ENCODE assay signal across 10 mouse cellular contexts in genomic region chr10:126717961-126718360, GRCm38 (mm10).
DNase-seq lines count a peak whose midpoint lies in the region; ATAC-seq and TF ChIP-seq lines count a peak whose summit lies in the region.
"Had no signal": no experiment of that assay in that cellular context is flagged by ENCODE, and none has a peak within 500 bp of the region (broad histone marks: within the 10 kb centered on the region; RNA-seq: fewer than 3 reads in every experiment).

No protein-coding gene starts in this region.

- H3K4me1 ChIP-seq in intestine, embryonic 14.5 days (replicated peaks; ENCODE audit: control insufficient read depth, insufficient read depth, low read length) = no peaks in the 10 kb centered on the region
- no peaks in the 10 kb centered on the region for H3K4me1 ChIP-seq in intestine, postnatal 0 days (replicated peaks; ENCODE audit: control insufficient read depth, insufficient read depth, low read length)
- no peaks in the 10 kb centered on the region for H3K4me1 ChIP-seq in midbrain, postnatal 0 days (ENCODE audit: insufficient read depth, low read length)
- no peaks in the 10 kb centered on the region for H3K4me1 ChIP-seq in midbrain, embryonic 13.5 days (replicated peaks)
- no peaks in the 10 kb centered on the region for H3K4me1 ChIP-seq in hindbrain, embryonic 14.5 days (replicated peaks; ENCODE audit: control insufficient read depth, insufficient read depth, low read length)
- H3K4me1 ChIP-seq in liver, embryonic 12.5 days = no peaks in the 10 kb centered on the region
- H3K4me1 ChIP-seq: liver, embryonic 15.5 days had no signal

- TF ChIP-seq CTCF in intestine, postnatal 0 days (IDR thresholded peaks at IDR 0.05; ENCODE audit: low read depth) = no peak
- no peak for TF ChIP-seq CTCF in midbrain, postnatal 0 days (IDR thresholded peaks at IDR 0.05)
- TF ChIP-seq CTCF in brain, embryonic 14.5 days (IDR thresholded peaks at IDR 0.05; ENCODE audit: borderline replicate concordance, extremely low read depth, insufficient read depth, insufficient read length) = no peak

- WGBS in intestine, embryonic 14.5 days = 57% methylated on average over 2 of the region's 2 CpGs
- WGBS in intestine, postnatal 0 days = 61% methylated on average over 2 of the region's 2 CpGs
- WGBS in midbrain, postnatal 0 days = 53% methylated on average over 2 of the region's 2 CpGs
- WGBS in midbrain, embryonic 13.5 days = 74% methylated on average over 2 of the region's 2 CpGs
- 59% methylated on average over 2 of the region's 2 CpGs for whole genome bisulfite sequencing in hindbrain, embryonic 14.5 days
- WGBS in liver, embryonic 12.5 days (ENCODE audit: insufficient replicate concordance) = 53% methylated on average over 2 of the region's 2 CpGs

- no peak overlapping the region for H3K4me3 ChIP-seq in intestine, embryonic 14.5 days (ENCODE audit: low read depth, low read length)
- H3K4me3 ChIP-seq in intestine, postnatal 0 days (ENCODE audit: low read depth, low read length) = no peak overlapping the region
- H3K4me3 ChIP-seq in midbrain, postnatal 0 days (ENCODE audit: low read depth, low read length) = no peak overlapping the region
- H3K4me3 ChIP-seq in midbrain, embryonic 13.5 days (replicated peaks) = no peak overlapping the region
- no peak overlapping the region for H3K4me3 ChIP-seq in hindbrain, embryonic 14.5 days (replicated peaks; ENCODE audit: low read length)
- no peak overlapping the region for H3K4me3 ChIP-seq in liver, embryonic 12.5 days
- H3K4me3 ChIP-seq: liver, embryonic 15.5 days had no signal

- no peak for ATAC-seq in intestine, embryonic 14.5 days (replicated peaks; ENCODE audit: low FRiP score, low TSS enrichment, low read depth)
- ATAC-seq in intestine, postnatal 0 days = no peak
- no peak for ATAC-seq in midbrain, postnatal 0 days (ENCODE audit: low FRiP score)
- no peak for ATAC-seq in midbrain, embryonic 13.5 days
- no peak for ATAC-seq in hindbrain, embryonic 14.5 days (ENCODE audit: low FRiP score)
- no peak for ATAC-seq in liver, embryonic 12.5 days
- ATAC-seq: inflammation-experienced regulatory T-cells, adult 6 months had no signal

- H3K9ac ChIP-seq in intestine, embryonic 14.5 days (ENCODE audit: low read length) = no peak overlapping the region
- no peak overlapping the region for H3K9ac ChIP-seq in intestine, postnatal 0 days (ENCODE audit: low read depth, low read length)
- no peak overlapping the region for H3K9ac ChIP-seq in midbrain, postnatal 0 days (replicated peaks; ENCODE audit: low read length, poor library complexity, severe bottlenecking)
- no peak overlapping the region for H3K9ac ChIP-seq in midbrain, embryonic 13.5 days (replicated peaks)
- H3K9ac ChIP-seq in hindbrain, embryonic 14.5 days = no peak overlapping the region
- H3K9ac ChIP-seq in liver, embryonic 12.5 days = no peak overlapping the region
- H3K9ac ChIP-seq: liver, embryonic 15.5 days had no signal

- H3K27me3 ChIP-seq in intestine, embryonic 14.5 days (replicated peaks; ENCODE audit: control insufficient read depth, insufficient read depth, low read length) = no peaks in the 10 kb centered on the region
- no peaks in the 10 kb centered on the region for H3K27me3 ChIP-seq in intestine, postnatal 0 days (replicated peaks; ENCODE audit: control insufficient read depth, insufficient read depth, low read length)
- no peaks in the 10 kb centered on the region for H3K27me3 ChIP-seq in midbrain, postnatal 0 days (ENCODE audit: insufficient read depth, low read length)
- H3K27me3 ChIP-seq in midbrain, embryonic 13.5 days = no peaks in the 10 kb centered on the region
- H3K27me3 ChIP-seq in hindbrain, embryonic 14.5 days (ENCODE audit: control insufficient read depth, insufficient read depth, low read length) = no peaks in the 10 kb centered on the region
- H3K27me3 ChIP-seq in liver, embryonic 12.5 days (replicated peaks) = no peaks in the 10 kb centered on the region
- H3K27me3 ChIP-seq: liver, embryonic 15.5 days had no signal

- H3K27ac ChIP-seq in intestine, embryonic 14.5 days (ENCODE audit: low read depth) = no peak overlapping the region
- H3K27ac ChIP-seq in intestine, postnatal 0 days (ENCODE audit: low read depth, low read length) = no peak overlapping the region
- no peak overlapping the region for H3K27ac ChIP-seq in midbrain, postnatal 0 days (ENCODE audit: low read depth, low read length)
- H3K27ac ChIP-seq in midbrain, embryonic 13.5 days = no peak overlapping the region
- H3K27ac ChIP-seq in hindbrain, embryonic 14.5 days = no peak overlapping the region
- H3K27ac ChIP-seq in liver, embryonic 12.5 days = no peak overlapping the region
- H3K27ac ChIP-seq: liver, embryonic 15.5 days had no signal

- no peaks in the 10 kb centered on the region for H3K9me3 ChIP-seq in intestine, embryonic 14.5 days (ENCODE audit: control insufficient read depth, low read length)
- no peaks in the 10 kb centered on the region for H3K9me3 ChIP-seq in intestine, postnatal 0 days (ENCODE audit: control insufficient read depth)
- no peaks in the 10 kb centered on the region for H3K9me3 ChIP-seq in midbrain, postnatal 0 days (ENCODE audit: low read length)
- H3K9me3 ChIP-seq in midbrain, embryonic 13.5 days = no peaks in the 10 kb centered on the region
- H3K9me3 ChIP-seq in hindbrain, embryonic 14.5 days (ENCODE audit: control insufficient read depth, low read length) = 0 out of 2 replicates have a peak, but pooled peaks cover 4% of the 10 kb centered on the region
- peaks cover 4% of the 10 kb centered on the region; the same call in 1 of the 2 replicates for H3K9me3 ChIP-seq in liver, embryonic 12.5 days (replicated peaks)
- H3K9me3 ChIP-seq: liver, embryonic 15.5 days had no signal

- no peak for TF ChIP-seq POLR2A in brain, embryonic 14.5 days (IDR thresholded peaks at IDR 0.05; ENCODE audit: borderline replicate concordance, extremely low read depth, insufficient read depth, insufficient read length, poor library complexity, severe bottlenecking)

- H3K36me3 ChIP-seq in intestine, embryonic 14.5 days (ENCODE audit: control insufficient read depth, insufficient read depth, low read length) = no peaks in the 10 kb centered on the region
- no peaks in the 10 kb centered on the region for H3K36me3 ChIP-seq in intestine, postnatal 0 days (ENCODE audit: control insufficient read depth, insufficient read depth)
- H3K36me3 ChIP-seq in midbrain, postnatal 0 days (ENCODE audit: insufficient read depth, low read length) = no peaks in the 10 kb centered on the region
- no peaks in the 10 kb centered on the region for H3K36me3 ChIP-seq in midbrain, embryonic 13.5 days
- H3K36me3 ChIP-seq in hindbrain, embryonic 14.5 days (replicated peaks; ENCODE audit: control insufficient read depth, insufficient read depth) = no peaks in the 10 kb centered on the region
- no peaks in the 10 kb centered on the region for H3K36me3 ChIP-seq in liver, embryonic 12.5 days
- H3K36me3 ChIP-seq: liver, embryonic 15.5 days had no signal

- peak; percentile 31 for DNase-seq in intestine, embryonic 14.5 days (ENCODE audit: low spot score)
- peak; percentile 67 for DNase-seq in midbrain, postnatal 0 days (ENCODE audit: low spot score)
- DNase-seq in adrenal gland, adult 2 months = peak; percentile 87
- DNase-seq in brain, embryonic 14.5 days (ENCODE audit: low read depth) = peak; percentile 38
- DNase-seq in hindbrain, embryonic 14.5 days (ENCODE audit: low spot score) = no peak

- no peak overlapping the region for H3K4me2 ChIP-seq in intestine, embryonic 14.5 days (ENCODE audit: low read length)
- H3K4me2 ChIP-seq in intestine, postnatal 0 days (replicated peaks; ENCODE audit: low read depth) = no peak overlapping the region
- no peak overlapping the region for H3K4me2 ChIP-seq in midbrain, postnatal 0 days (ENCODE audit: low read depth, low read length, poor library complexity, severe bottlenecking)
- H3K4me2 ChIP-seq in midbrain, embryonic 13.5 days (replicated peaks) = no peak overlapping the region
- H3K4me2 ChIP-seq in hindbrain, embryonic 14.5 days (replicated peaks) = no peak overlapping the region
- no peak overlapping the region for H3K4me2 ChIP-seq in liver, embryonic 12.5 days
- H3K4me2 ChIP-seq: liver, embryonic 15.5 days had no signal
